Mouse (Mus musculus): Measurements from ENCODE around the gene Acsl1. TPM values are rescaled to one million over a fixed set of nuclear protein-coding genes. Genes with fewer than 3 reads are reported as not detected.

The Acsl1 gene
- polyA plus RNA-seq, 1 experiment from 2014 or later, result 6.7 TPM

GRCm38 (mm10) chr8:46551029-46551428, 80.2 kb downstream of the Acsl1 start:
- H3K9ac ChIP-seq (ENCODE audit: low read length), result peak overlapping the region; percentile 32; the same call in 1 of the 2 replicates
- H3K4me3 ChIP-seq (ENCODE audit: low read depth, low read length), result peak overlapping the region; percentile 73
- H3K36me3 ChIP-seq (ENCODE audit: control insufficient read depth, insufficient read depth, low read length), result no peaks in the 10 kb centered on the region
- no peak overlapping the region for H3K27ac ChIP-seq (ENCODE audit: low read depth, low read length)
- H3K4me2 ChIP-seq (ENCODE audit: low read depth, low read length, severe bottlenecking), result peak overlapping the region; percentile 58; the same call in 1 of the 2 replicates
- DNase-seq (ENCODE audit: low spot score) (no peak), ATAC-seq (replicated peaks; ENCODE audit: low FRiP score) (no peak)
- 0 out of 2 replicates have a peak, but pooled peaks cover 2% of the 10 kb centered on the region for H3K4me1 ChIP-seq (replicated peaks; ENCODE audit: control insufficient read depth, insufficient read depth, low read length)
- WGBS, result 51% methylated on average over 4 of the region's 4 CpGs
- no peaks in the 10 kb centered on the region for H3K27me3 ChIP-seq (ENCODE audit: control insufficient read depth, insufficient read depth, low read length)
- H3K9me3 ChIP-seq (ENCODE audit: control insufficient read depth, low read length), result no peaks in the 10 kb centered on the region

DNA sequence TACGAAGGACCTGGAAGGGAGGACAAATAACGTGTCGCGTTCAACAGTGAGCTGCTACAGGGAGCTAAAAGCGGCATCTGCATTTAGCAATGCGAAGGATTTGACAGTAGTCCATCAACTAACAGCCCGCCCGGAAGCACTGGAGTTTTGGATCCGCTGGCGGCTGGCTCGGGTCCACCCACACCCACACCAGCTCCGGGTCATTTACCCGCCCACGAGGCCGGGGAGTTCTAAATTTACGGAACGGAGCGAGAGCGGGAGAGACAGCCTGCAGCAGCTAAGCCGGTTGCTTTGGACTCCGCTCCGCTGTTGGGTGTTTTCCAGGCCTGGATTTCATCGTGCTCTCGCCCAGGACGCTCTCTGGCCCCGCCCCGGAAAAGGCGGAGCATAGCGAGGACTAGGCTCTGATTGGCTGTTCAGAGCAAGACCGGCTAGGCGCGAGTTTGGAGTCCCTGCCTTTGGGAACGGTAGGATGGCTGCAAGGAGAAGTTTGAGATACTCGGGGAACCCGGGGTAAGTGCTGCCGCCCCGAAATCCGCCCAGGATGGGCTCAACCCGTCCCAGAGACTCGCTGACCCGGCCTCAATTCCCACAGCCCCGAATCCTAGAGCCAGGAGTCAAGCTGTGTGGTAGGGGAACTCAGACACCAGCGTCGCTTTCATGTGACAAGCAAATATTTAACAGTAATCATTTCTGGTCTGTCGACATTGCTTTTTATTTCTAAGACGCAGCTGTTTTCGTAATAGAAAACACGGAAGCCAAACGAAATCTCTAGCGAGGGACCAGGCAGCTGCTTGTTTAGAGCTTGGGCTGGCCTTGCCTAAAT, 81.0 kb downstream of the Acsl1 start, which contains the start of gene Cenpu:
Gene Cenpu (plus strand): TSS at position 414 of the 826 bp plus-strand sequence.
- no peaks in the 10 kb centered on the region; the same call in 1 of the 2 replicates for H3K36me3 ChIP-seq (ENCODE audit: control insufficient read depth, insufficient read depth, low read length)
- H3K9ac ChIP-seq (ENCODE audit: low read length), result peak within 1 kb of the TSS; percentile 70
- DNase-seq (ENCODE audit: low spot score) (peak; percentile 99), ATAC-seq (replicated peaks; ENCODE audit: low FRiP score) (peak; percentile 99)
- no peak within 1 kb of the TSS for H3K27ac ChIP-seq (ENCODE audit: low read depth, low read length)
- H3K4me3 ChIP-seq (ENCODE audit: low read depth, low read length), result peak within 1 kb of the TSS; percentile 73
- no peaks in the 10 kb centered on the region for H3K9me3 ChIP-seq (ENCODE audit: control insufficient read depth, low read length)
- peak within 1 kb of the TSS; percentile 58 for H3K4me2 ChIP-seq (ENCODE audit: low read depth, low read length, severe bottlenecking)
- H3K27me3 ChIP-seq (ENCODE audit: control insufficient read depth, insufficient read depth, low read length), result no peaks in the 10 kb centered on the region
- H3K4me1 ChIP-seq (replicated peaks; ENCODE audit: control insufficient read depth, insufficient read depth, low read length), result 0 out of 2 replicates have a peak, but pooled peaks cover 2% of the 10 kb centered on the region
- WGBS, result under 1% methylated on average over 50 of the region's 50 CpGs

GRCm38 (mm10) chr8:46552441-46552765, 81.6 kb downstream of the Acsl1 start:
- 0 out of 2 replicates have a peak, but pooled peaks cover 2% of the 10 kb centered on the region for H3K4me1 ChIP-seq (replicated peaks; ENCODE audit: control insufficient read depth, insufficient read depth, low read length)
- H3K9ac ChIP-seq (ENCODE audit: low read length), result peak overlapping the region; percentile 70
- no peaks in the 10 kb centered on the region for H3K27me3 ChIP-seq (ENCODE audit: control insufficient read depth, insufficient read depth, low read length)
- peak overlapping the region; percentile 73 for H3K4me3 ChIP-seq (ENCODE audit: low read depth, low read length)
- H3K27ac ChIP-seq (ENCODE audit: low read depth, low read length), result no peak overlapping the region
- no peaks in the 10 kb centered on the region for H3K9me3 ChIP-seq (ENCODE audit: control insufficient read depth, low read length)
- ATAC-seq (replicated peaks; ENCODE audit: low FRiP score) (no peak), DNase-seq (ENCODE audit: low spot score) (no peak)
- H3K4me2 ChIP-seq (ENCODE audit: low read depth, low read length, severe bottlenecking), result peak overlapping the region; percentile 57
- 4% methylated on average over 10 of the region's 10 CpGs for WGBS
- H3K36me3 ChIP-seq (ENCODE audit: control insufficient read depth, insufficient read depth, low read length), result no peaks in the 10 kb centered on the region; the same call in 1 of the 2 replicates

DNA sequence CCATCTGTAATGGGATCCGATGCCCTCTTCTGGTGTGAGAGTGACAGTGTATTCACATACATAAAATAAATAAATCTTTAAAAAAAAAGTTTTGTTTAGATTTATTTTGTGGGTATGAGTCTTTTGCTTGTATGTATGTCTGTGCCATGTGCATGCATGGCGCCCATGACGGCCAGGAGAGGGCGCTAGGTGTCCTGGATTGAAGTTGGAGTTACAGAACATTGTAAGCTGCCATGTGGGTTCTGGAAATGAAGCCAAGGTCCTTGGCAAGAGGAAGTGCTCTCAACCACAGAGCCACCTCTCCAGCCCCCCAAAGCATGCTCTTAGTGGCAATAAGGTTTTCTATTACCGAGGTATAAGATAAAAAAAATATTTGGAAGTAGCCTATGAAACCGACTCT, 88.6 kb downstream of the Acsl1 start:
- H3K4me2 ChIP-seq (ENCODE audit: low read depth, low read length, severe bottlenecking), result no peak overlapping the region
- no peak for DNase-seq (ENCODE audit: low spot score)
- H3K4me1 ChIP-seq (replicated peaks; ENCODE audit: control insufficient read depth, insufficient read depth, low read length), result no peaks in the 10 kb centered on the region
- no peak overlapping the region for H3K9ac ChIP-seq (ENCODE audit: low read length)
- no peak overlapping the region for H3K27ac ChIP-seq (ENCODE audit: low read depth, low read length)
- ATAC-seq (replicated peaks; ENCODE audit: low FRiP score), result no peak
- no peaks in the 10 kb centered on the region for H3K27me3 ChIP-seq (ENCODE audit: control insufficient read depth, insufficient read depth, low read length)
- WGBS, result 80% methylated on average over 6 of the region's 6 CpGs
- H3K9me3 ChIP-seq (ENCODE audit: control insufficient read depth, low read length), result no peaks in the 10 kb centered on the region
- no peak overlapping the region for H3K4me3 ChIP-seq (ENCODE audit: low read depth, low read length)
- H3K36me3 ChIP-seq (ENCODE audit: control insufficient read depth, insufficient read depth, low read length), result no peaks in the 10 kb centered on the region; the same call in 1 of the 2 replicates

DNA sequence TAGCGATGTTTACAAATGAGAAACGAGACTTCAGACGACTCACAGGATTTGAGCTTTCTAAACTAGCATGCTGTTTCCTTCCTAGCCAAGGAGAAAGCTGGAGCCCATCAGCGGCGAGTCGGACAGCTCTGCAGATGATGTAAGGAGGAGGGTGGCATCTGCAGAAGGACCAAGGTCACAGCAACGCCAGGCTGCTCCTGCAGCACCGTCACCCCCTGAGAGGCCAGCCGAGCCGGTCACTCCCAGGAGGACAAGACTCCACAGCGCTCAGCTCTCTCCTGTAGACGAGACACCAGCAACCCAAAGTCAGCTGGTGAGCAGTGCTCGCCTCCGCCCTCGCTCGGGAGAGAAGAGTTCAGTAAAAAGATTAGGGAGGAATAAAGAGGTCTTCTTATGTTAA, 91.5 kb downstream of the Acsl1 start:
- no peak overlapping the region for H3K9ac ChIP-seq (ENCODE audit: low read length)
- 90% methylated on average over 16 of the region's 16 CpGs for WGBS
- H3K4me2 ChIP-seq (ENCODE audit: low read depth, low read length, severe bottlenecking), result no peak overlapping the region
- H3K36me3 ChIP-seq (ENCODE audit: control insufficient read depth, insufficient read depth, low read length), result no peaks in the 10 kb centered on the region
- H3K9me3 ChIP-seq (ENCODE audit: control insufficient read depth, low read length), result no peaks in the 10 kb centered on the region
- DNase-seq (ENCODE audit: low spot score) (no peak), ATAC-seq (replicated peaks; ENCODE audit: low FRiP score) (no peak)
- no peaks in the 10 kb centered on the region for H3K27me3 ChIP-seq (ENCODE audit: control insufficient read depth, insufficient read depth, low read length)
- H3K4me1 ChIP-seq (replicated peaks; ENCODE audit: control insufficient read depth, insufficient read depth, low read length), result no peaks in the 10 kb centered on the region
- no peak overlapping the region for H3K27ac ChIP-seq (ENCODE audit: low read depth, low read length)
- no peak overlapping the region for H3K4me3 ChIP-seq (ENCODE audit: low read depth, low read length)

GRCm38 (mm10) chr8:46566914-46567529, 96.2 kb downstream of the Acsl1 start:
- H3K4me2 ChIP-seq (ENCODE audit: low read depth, low read length, severe bottlenecking), result no peak overlapping the region
- no peaks in the 10 kb centered on the region for H3K9me3 ChIP-seq (ENCODE audit: control insufficient read depth, low read length)
- H3K4me3 ChIP-seq (ENCODE audit: low read depth, low read length), result no peak overlapping the region
- H3K27ac ChIP-seq (ENCODE audit: low read depth, low read length), result no peak overlapping the region
- no peak overlapping the region for H3K9ac ChIP-seq (ENCODE audit: low read length)
- DNase-seq (ENCODE audit: low spot score), result no peak
- no peak for ATAC-seq (replicated peaks; ENCODE audit: low FRiP score)
- H3K27me3 ChIP-seq (ENCODE audit: control insufficient read depth, insufficient read depth, low read length), result no peaks in the 10 kb centered on the region
- H3K36me3 ChIP-seq (ENCODE audit: control insufficient read depth, insufficient read depth, low read length), result no peaks in the 10 kb centered on the region; the same call in 1 of the 2 replicates
- no peaks in the 10 kb centered on the region for H3K4me1 ChIP-seq (replicated peaks; ENCODE audit: control insufficient read depth, insufficient read depth, low read length)
- WGBS, result 90% methylated on average over 7 of the region's 7 CpGs

- ATAC-seq (replicated peaks; ENCODE audit: low FRiP score), result no peak
- no peak for DNase-seq (ENCODE audit: low spot score)
- no peaks in the 10 kb centered on the region for H3K9me3 ChIP-seq (ENCODE audit: control insufficient read depth, low read length)
- H3K4me2 ChIP-seq (ENCODE audit: low read depth, low read length, severe bottlenecking), result no peak overlapping the region
- no peak overlapping the region for H3K27ac ChIP-seq (ENCODE audit: low read depth, low read length)
- no peak overlapping the region for H3K4me3 ChIP-seq (ENCODE audit: low read depth, low read length)
- H3K4me1 ChIP-seq (replicated peaks; ENCODE audit: control insufficient read depth, insufficient read depth, low read length), result no peaks in the 10 kb centered on the region
- no peak overlapping the region for H3K9ac ChIP-seq (ENCODE audit: low read length)
- H3K27me3 ChIP-seq (ENCODE audit: control insufficient read depth, insufficient read depth, low read length), result no peaks in the 10 kb centered on the region
- 92% methylated on average over 8 of the region's 8 CpGs for WGBS
- H3K36me3 ChIP-seq (ENCODE audit: control insufficient read depth, insufficient read depth, low read length), result no peaks in the 10 kb centered on the region; the same call in 1 of the 2 replicates
These were observed 97.1 kb downstream of the Acsl1 start for GRCm38 (mm10) chr8:46567946-46568345.

- H3K9ac ChIP-seq (ENCODE audit: low read length), result no peak overlapping the region
- H3K27ac ChIP-seq (ENCODE audit: low read depth, low read length), result no peak overlapping the region
- peaks cover 2% of the 10 kb centered on the region; the same call in 1 of the 2 replicates for H3K36me3 ChIP-seq (ENCODE audit: control insufficient read depth, insufficient read depth, low read length)
- no peaks in the 10 kb centered on the region for H3K27me3 ChIP-seq (ENCODE audit: control insufficient read depth, insufficient read depth, low read length)
- 82% methylated on average over 2 of the region's 2 CpGs for WGBS
- no peak overlapping the region for H3K4me3 ChIP-seq (ENCODE audit: low read depth, low read length)
- ATAC-seq (replicated peaks; ENCODE audit: low FRiP score) (no peak), DNase-seq (ENCODE audit: low spot score) (no peak)
- H3K4me2 ChIP-seq (ENCODE audit: low read depth, low read length, severe bottlenecking), result no peak overlapping the region
- H3K4me1 ChIP-seq (replicated peaks; ENCODE audit: control insufficient read depth, insufficient read depth, low read length), result no peaks in the 10 kb centered on the region
- H3K9me3 ChIP-seq (ENCODE audit: control insufficient read depth, low read length), result no peaks in the 10 kb centered on the region
These were observed 98.1 kb downstream of the Acsl1 start for GRCm38 (mm10) chr8:46568942-46569341.

Data from forebrain, embryonic 11.5 days (tissue).